Mouse (Mus musculus): ENCODE measurements around the gene Pou2f2.
A peak's percentile ranks its signal among the peaks of the same experiment; 100 is the strongest.

Pou2f2 gene

DNA sequence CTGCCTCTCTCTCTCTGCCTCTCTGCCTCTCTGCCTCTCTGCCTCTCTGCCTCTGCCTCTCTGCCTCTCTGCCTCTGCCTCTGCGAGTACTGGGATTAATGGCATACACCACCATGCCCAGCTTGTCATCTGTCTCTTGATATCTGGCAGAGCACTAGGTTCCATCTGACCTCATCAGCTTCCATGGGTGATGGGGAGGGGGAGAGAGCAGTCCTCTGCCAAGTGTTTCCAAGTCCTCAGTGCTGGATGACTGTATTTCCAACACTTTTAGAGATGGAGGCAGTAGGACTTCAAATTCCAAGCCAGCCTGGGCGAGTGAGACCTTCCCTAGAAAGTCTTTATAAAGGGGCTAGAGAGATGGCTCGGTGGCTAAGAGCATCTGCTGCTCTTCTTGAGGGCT, 42.0 kb downstream of the Pou2f2 start:
- no peak for DNase-seq

GRCm38 (mm10) chr7:25133092-25134049, 46.2 kb downstream of the Pou2f2 start:
- peak; percentile 87 for DNase-seq

DNA sequence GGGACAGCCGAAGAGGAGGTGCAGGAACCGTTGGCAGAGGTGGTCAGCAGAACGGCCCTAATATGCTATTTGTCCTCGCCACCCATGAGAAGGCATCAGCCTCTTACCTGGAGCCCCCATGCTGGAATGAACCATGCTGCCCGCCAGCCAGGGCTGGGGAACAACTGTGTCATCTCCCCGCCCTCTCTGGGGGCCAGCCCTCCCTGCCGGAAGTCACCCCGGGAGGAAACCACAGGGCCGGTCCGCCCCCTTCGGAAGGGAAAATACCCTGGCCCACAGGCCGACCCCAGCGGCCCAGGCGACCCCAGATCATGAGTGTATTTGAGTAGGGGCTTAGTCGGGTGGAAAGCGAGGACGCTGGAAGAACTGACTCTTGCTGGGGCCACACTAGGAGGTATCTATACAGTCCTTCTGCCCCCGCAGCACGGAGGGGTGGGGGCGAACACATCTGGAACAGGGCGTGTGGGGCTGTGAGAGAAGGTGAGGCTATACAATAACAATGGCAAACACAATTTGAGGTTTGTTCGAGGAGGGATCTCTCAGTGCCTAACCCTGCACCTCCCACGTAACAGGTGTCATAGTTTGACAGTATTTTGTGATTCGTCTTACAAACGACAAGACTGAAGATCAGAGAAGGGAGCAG, 47.1 kb downstream of the Pou2f2 start:
- no peak for DNase-seq

- no peak for DNase-seq
Measured at GRCm38 (mm10) chr7:25131247-25131646, 48.3 kb downstream of the Pou2f2 start.

GRCm38 (mm10) chr7:25130565-25130964, 49.0 kb downstream of the Pou2f2 start:
- no peak for DNase-seq

DNA sequence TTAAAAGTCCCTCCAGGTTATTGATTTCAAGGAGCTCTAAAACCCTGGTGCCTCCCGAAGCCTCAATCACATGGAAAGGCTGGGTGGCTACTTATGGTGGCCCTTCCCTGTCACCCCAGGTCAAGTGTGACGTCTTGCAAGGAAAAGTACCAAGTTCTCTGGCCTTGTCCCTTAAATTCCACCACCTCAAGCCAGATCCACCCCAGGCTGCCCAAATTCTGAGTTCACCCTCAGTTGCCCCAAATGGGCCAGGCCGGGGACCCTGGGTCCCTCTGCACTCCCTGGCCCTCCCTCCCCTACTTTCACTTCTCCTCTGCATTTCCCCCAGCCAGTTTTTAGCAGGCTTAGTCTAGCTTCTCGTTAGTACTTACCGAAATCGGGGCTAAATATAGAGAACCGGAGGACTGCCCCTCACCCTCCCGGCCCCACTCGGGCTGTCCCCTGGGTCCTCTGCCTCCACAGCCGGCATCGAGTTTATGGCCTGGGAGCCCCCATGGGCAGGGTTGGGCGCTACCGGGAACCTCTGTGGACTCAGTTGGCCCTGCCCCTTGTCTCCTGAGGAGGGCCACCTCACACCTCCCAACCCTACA, 50.0 kb downstream of the Pou2f2 start:
- no peak for DNase-seq

GRCm38 (mm10) chr7:25127971-25128370, 51.6 kb downstream of the Pou2f2 start:
- DNase-seq: no peak

DNA sequence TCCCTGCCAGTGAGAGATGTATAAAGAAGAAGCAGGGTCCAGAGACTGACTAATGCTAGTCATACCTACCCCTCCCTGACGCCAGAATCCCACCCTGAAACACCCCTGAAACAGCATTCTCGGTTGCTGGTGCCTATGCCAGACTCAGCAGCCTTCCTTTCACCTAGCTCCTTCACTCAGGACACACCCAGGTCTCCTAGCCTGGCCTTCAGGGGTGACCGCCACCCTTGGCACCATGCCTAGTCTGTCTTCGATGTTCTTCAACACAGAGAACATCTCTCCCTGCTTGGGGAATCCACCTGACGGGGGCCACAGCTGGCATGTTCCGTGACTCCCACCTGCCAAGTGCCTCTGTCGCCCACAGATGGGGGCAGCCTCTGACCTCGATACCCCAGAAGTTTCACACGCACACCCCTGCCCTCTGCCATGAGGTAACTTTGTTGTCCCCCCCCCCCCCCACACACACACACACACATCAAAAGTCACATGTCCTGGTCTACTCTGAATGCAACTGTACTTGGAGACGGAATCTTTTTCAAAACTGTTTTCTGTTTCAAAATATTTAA, 53.7 kb downstream of the Pou2f2 start:
- DNase-seq: no peak

DNA sequence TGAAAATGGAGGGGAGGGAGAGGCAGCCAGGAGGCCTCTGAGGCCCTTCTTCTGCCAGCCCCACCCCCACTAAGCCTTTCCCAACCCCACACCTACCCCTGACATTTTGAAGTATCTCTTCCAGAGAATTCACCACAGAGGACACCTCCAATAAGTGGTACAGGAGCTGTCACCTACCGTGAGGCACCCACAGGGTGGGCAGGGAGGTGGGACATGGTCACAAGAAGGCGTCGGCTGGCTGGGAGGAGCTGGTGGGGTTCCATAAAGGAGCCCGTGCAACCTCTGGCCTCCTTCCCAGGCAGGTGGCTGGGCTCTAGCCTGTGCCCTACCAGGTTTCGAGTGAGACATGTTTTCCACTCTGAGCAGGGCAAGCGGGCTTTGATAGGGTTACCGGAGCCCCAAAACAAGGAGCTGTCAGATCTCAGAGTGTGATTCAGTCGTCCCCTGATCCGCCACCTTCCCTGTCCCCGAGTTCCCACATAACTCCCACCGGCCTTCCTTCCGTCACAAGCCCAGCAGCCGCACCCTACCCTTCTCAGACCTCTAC, 58.2 kb downstream of the Pou2f2 start:
- DNase-seq: no peak

GRCm38 (mm10) chr7:25120061-25120834, 59.3 kb downstream of the Pou2f2 start:
- no peak for DNase-seq

DNA sequence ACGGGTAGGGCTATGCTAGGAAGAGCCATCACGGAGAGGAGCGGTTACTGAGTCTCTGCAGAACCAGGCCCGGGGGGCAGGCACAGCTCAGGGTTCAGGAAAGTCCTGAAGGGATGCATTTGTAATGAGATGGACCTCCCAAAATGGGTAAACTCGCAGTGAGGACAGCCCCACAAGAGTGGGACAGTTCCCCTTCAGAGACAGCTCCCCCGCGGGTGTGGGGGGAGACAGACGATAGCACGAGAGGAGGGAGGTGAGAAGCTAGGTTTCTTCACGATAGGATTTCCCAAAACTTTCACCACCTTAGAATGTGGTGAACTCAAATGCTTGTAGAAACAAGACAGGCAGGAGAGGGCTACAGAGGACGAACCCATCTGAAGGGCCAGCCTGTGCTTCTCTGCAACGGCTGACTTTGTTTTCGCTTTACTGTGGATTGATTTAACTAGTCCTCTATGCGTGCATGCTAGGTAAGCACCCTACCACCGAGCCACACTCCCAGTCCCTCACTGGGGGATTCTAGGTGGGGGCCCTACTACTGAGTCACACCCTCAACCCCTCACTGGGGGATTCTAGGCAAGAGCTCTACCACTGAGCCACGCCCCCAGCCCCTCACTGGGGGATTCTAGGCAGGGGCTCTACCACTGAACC, 66.4 kb downstream of the Pou2f2 start:
- DNase-seq: no peak

DNA sequence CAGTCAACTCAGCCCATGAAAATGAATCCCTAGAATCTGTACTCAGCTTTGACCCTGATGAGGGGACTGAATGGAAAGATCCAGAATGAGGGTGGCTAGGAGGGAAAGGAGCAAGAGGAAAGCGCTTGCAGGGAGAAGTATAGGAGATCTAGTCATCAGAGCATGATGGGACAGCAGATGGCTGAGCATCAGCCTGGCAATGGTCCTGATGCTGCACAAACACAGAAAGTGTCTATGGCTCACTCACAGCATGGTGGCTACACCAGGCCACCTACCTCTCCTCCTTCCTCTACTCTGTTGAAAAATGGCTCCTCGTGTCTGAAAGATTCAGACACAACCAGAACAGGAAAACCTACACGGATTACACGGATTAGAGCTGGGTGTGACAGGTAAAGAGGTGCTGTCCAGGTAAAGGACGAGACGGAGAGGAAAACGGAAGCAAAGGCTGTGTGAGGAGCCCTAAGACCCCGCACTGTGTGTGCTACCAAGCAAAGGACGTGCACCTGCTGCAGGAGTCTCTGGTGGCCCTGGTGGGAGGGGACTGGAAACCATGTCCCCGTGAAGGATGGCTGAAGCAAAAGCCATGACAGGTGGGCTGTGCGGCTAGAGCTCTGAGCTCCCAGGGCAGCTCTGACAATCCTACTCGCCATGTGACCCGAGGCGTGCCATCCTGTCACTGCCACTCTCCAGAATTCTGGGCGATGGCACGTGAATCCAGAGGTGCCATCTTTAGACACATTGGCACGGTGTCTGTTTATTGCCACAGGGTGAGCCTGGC, 67.2 kb downstream of the Pou2f2 start:
- DNase-seq: peak; percentile 54

DNA sequence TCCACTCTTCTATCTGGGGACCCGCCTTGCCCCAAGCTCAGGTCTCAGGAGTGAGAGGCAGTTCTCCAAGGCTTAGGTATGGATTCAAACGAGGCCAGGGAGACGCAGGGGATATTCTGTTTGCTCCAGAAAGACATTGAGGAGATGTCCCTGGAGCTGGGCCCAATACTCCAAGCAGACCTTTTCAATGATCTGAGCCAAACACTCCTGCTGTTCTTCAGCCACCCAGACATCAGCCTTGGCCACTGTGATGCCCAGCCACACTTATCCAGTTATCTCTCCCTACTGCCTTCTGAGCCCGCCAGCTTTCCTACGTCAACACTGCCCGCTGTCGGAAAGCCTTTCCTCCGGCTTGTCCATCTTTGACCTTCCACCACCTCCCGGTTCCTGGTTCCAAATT, 69.2 kb downstream of the Pou2f2 start:
- no peak for DNase-seq

DNA sequence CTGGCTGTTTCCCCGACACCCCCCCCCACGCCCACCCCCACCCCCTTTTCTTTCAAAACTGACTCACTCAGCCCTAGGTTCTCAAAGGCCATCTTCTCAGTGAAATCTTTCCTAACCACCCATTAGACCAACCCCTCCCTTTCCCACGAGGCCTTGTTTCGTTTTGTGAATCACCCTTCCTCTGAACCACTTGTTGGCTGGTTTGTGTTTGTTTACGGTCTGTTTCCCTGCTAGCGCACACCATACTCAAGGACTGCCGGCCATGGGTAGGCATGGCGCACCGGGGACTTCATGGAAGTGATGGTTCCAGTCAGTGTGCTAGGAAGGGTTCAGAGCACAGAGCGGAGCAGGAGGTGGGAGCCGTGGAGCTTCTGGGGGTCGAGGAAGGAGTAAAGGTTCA, 70.2 kb downstream of the Pou2f2 start:
- DNase-seq: no peak

DNA sequence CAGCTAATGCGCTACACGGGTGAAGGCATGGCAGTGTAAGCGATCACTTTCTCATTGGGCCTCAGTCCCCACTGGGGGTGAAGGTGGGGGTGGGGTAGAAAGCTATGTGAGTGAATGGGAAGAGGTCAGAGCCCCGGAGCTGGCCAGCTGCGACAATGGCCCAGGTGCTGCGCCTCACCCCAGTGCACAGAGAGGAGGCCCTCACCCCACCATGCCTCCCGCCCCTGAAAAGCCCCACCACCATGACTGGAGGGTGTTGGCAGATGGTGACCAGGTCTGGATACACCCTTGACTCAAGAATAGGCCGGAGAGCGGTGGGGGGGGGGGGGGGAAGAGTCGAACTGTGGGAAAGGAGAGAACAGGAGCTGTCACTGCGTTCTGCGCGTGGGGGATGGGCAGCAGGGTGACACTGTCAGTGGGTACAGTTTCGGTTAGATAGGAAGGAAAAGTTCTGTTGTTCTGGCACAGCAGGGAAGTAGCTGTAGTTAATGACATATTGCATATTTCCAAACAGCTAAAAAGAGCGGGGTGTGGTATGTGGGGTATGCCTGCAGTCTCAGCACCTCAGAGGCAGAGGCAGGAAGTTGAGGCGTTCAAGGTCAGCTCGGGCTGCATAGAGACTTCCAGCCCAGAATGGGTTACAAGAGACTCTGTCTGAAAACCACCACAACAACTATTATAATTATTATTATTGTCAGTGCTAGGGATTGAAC, 72.6 kb downstream of the Pou2f2 start:
- DNase-seq: no peak

DNA sequence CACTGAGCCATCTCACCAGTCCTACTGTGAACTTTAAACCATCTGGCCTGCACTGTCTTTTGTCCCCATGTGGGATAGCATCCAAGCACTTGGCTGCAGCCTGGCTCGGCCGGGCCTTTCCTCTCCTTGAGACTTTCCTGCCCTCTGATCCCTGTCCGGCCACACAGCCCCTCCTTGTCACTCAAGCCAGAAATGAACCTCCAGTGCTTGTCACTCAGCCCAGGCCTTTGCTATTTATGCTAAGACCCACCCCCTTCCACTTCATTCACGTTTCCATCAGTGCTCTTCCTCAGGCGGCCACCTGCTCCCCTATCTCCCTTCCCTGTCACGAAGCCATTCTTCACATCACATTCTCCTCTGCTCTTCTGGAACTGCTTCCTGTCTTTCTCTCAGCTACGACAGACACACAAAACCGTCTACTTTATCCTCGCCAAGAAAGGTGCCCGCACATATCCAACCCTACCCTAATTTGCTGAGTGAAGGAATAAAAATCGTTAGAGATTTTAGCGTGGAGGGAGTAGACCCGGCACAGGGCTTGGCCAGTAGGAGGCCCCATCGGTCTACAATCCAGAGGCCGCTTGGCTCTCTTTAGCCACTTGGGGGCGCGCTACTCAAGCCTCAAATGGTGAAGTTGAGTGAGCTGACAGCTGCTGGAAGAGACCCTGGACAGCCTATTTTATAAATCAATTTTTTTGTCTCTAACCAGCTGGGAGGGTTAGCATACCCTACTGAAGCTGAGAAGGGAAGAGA, 73.9 kb downstream of the Pou2f2 start:
- peak; percentile 83 for DNase-seq

DNA sequence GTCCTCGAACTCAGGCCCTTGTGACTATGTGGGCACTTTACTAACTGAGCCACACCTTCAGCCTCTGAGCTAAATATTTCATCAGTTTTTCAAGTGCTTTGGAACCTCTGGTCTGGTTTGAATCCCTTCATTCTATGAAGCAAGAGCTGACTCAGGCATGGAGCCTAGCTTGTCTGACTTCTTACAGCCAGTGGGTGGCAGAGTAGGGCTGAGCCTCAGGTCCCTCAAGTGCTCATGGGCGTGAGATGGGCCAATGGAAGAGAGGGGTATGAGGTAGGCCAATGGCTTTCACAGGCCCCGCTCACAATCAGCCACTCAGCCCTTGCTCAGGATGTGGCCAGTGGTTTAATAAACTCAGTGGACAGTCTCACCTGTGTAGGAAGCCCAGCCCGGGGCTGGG, 79.9 kb downstream of the Pou2f2 start:
- DNase-seq: no peak

DNA sequence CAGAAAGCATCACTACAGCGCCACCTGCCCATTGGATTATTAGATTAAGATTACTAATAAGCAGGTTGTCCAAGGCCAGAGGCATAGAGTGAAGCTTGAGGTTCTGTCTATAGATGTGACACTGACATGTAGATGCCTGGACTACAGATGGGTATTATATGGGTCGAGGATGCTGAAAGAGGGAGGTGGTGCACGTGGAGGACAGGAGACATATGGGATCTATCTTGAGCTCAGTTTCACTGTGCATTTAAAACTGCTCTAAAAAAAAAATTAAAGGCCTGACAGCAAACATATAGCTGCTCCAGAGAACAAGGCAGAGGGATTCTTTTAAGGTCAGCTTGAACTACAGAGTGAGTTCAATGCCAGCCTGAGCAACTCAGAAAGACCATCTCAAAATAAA, 81.4 kb downstream of the Pou2f2 start:
- no peak for DNase-seq

GRCm38 (mm10) chr7:25089875-25090274, 89.7 kb downstream of the Pou2f2 start:
- DNase-seq: no peak

- no peak for DNase-seq
Measured at GRCm38 (mm10) chr7:25088968-25089367, 90.6 kb downstream of the Pou2f2 start.
